Mouse (Mus musculus) small intestine, adult 2 months (tissue): Measurements from ENCODE around the gene Anp32a.

Experiments
- CTCF ChIP-seq: fragments of 200-500 bp; IDR thresholded peaks from 2 replicates; pipeline ENCODE4 v1.5.1; 2012; ENCODE audit warnings: low read depth, mild to moderate bottlenecking, control low read depth, inconsistent platforms, low read length, moderate library complexity, mixed read lengths; ENCODE audit not compliant: insufficient replicate concordance, insufficient read length; ENCODE audit errors: extremely low read depth
- POLR2A ChIP-seq: fragments of 200-500 bp; IDR thresholded peaks from 2 replicates; pipeline ENCODE4 v1.6.1; 2012; ENCODE audit warnings: low read depth, mild to moderate bottlenecking, control low read depth, inconsistent platforms, low read length, moderate library complexity

DNA sequence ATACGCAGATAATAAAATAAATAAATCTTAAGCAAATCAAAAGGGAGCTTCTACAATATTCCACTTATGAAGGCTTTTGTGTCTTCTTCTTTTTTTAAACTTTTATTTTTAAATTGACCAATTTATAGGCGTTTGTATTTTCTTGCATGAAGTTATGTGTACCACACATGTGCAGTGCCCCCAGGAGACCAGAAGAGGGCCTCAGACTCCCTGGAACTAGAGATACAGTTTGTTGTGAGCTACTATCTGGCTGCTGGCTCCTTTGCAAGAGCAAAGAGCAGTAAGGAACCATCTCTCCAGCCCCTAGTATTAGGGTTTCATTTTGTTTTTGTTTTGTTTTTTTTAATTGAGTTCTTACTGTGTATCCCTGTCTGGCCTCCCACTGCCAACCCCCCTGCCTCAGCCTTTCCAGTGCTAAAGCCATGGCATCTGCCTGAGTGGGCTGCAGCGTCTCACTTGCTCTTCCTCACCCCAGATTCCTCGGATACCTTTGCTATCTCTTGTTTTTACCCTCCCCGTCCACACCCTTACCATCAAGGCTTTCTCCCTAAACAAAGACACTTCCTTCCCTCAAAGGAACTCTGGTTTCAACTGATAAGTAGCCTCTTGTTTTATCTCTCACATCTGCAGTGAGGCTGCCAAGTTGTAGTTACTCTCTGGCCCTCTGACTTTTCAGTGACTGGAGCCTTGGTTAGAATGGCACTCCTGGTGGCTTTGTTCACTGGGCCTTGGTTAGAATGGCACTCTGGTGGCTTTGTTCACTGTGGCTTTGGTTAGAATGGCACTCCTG lies 66.5 kb downstream of the Anp32a start:
- TF ChIP-seq CTCF (no peak), POLR2A (no peak)
